Mouse (Mus musculus): ENCODE results near the gene Spata25. TPM values are rescaled to one million over a fixed set of nuclear protein-coding genes. Genes with fewer than 3 reads are reported as not detected.

The Spata25 gene
- not detected in 2 replicates for polyA plus RNA-seq (2021; fragmentation: Nextera tagmentation)
- long read RNA-seq, experiment 1, result 0 reads
- long read RNA-seq, experiment 2, result 0 reads

GRCm38 (mm10) chr2:164828437-164828836 lies at the start of gene Spata25:
Spata25 (minus strand) TSS chr2:164828537.

GRCm38 (mm10) chr2:164857101-164857821 lies 28.9 kb upstream of the Spata25 start, which contains the start of gene Pltp:
Pltp (minus strand) TSS chr2:164857711.

DNA sequence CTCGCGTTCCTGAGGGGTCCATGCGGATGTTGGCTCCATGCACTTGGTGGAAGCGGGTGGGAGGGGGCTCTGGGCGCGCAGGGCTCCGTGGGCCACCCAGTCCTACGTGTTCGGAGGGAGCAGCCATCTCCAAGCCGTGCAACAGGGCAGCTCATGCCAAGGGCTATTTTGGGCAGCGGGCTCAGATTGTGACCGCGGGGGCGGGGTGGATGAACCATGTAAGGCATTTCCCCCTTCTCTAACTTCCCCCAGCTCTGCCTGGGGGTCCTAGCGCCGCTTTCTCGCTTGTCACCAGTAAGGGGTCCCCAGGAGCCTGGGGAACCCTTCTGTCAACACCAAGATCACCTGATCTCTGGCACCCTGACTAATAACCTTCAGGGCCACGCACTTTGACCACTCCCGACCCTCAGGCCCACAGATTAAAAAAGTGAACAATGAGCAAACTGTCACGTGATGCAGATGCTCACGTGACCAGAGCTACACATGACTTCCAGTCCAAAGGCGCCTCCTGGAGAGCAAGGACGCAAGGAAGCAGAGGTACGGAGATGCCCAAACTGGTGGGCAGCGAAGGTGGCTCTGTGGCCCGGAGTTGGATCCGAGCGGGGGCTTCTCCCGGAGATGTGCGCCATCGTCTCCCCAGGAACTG lies 5.1 kb upstream of the Spata25 start, which contains the start of gene Neurl2:
Gene Neurl2, minus strand, starts transcription at position 143 of the 646 bp plus-strand sequence.

GRCm38 (mm10) chr2:164832748-164833301 lies 4.5 kb upstream of the Spata25 start, which contains the start of gene Ctsa:
Ctsa (plus strand) TSS chr2:164832873.

DNA sequence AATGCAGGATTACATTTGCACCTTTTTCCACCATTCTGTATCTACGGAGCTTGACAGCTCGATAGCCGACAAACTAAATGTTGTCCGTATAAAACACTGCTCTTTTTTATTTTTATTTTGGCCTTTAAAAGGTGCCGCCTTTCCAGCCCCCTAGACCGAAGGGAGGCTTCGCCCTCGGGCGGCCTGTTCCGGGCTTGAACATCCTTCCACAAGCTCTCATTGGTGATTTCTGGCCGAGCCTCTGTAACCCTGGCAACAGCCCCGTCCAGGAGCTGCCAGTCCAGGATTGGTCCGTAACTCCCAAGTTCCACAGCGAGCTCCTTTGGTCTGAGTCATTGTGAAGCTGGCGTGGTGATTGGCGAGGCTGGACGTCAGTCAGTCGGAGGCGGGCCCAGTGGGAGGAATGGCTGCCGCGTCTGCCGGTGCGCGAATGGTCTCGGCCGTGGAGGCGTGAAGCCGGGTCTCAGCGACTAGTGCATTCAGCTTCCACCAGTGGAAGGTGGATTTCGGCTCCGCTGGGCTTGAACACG lies 5.6 kb downstream of the Spata25 start, which contains the start of gene Zswim1:
Gene Zswim1, plus strand, starts transcription at position 51 of the 530 bp plus-strand sequence.

GRCm38 (mm10) chr2:164804533-164805331 lies 23.6 kb downstream of the Spata25 start, which contains the start of the genes Acot8 and Zswim3:
Acot8 (minus strand) TSS chr2:164804882.
Zswim3 (plus strand) TSS chr2:164805098.

DNA sequence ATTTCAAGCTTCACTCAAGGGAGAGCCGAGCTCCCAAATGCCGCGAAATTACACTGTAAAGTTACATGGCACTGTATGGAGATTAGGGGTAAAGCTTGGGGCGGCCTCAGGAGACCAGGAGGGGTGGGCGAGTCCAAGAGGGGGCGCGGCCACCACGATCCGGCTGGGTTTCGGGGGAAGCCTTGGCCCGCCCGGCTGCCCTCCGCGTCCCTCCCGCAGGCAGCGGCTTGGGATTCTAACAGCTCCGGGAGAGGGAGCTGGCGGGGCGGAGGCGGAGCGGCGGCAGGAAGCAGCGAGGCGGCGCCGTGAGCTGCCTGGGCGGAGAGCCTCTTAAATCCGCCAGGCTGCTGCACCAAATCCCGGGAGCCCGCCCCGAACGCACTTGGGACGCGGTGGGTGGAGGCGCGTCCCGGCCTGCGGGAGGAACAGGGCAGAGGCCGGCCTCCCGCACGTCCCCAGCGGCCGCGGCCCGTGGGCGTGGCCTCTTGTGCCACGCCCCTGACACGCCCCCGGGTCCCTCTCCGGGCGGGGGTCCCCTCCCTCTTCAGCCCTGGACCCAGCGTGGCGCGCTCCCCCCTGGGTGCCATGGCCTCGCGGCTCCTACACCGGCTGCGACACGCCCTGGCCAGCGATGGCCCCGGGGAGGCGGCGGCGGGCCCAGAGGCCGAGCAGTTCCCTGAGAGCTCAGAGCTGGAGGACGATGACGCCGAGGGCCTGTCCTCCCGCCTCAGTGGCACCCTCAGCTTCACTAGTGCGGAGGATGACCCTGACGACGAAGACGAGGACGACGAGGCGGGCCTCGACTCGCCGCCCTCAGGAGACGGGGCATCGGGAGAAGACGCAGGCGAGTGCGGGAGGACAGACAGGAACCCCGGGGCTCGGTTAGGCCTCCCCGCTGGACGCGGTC lies 42.6 kb downstream of the Spata25 start, which contains the start of gene Snx21:
Gene Snx21, plus strand, starts transcription at position 343 of the 907 bp plus-strand sequence.

DNA sequence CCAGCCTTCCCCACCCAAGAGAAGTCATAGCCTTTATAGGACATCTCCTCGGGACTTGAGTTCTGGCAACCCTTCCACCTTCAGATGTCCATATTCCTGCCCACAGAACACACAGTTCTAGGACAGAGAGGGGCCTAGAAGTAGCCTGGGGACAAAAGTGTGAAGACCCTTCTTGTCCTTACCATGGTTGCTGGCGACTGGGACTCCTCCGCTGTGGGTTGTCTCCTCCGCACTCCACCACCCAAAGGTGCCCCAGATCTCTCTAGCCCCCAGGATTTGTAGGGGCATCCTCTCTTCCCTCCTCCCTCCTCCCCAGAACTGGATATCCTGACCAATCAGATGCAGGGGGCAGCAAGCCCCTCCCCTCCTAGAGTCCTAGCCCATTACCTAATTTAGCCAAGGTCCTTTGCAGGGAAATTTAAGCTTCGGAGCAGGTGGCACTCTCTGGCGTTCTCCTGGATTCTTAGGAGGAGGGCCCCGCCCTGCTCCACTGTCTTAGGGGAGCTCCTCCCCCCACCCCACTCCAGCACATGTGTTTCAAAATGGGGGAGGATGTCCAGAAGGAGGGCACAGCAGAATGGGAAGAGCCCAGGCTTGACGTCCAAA lies 48.8 kb downstream of the Spata25 start, which contains the start of gene Tnnc2:
Gene Tnnc2, minus strand, starts transcription at position 487 of the 606 bp plus-strand sequence.

Other genes with a start within 250 kb of the Spata25 start
- gene Wfdc6a, start 243.1 kb downstream of the Spata25 start, polyA plus RNA-seq (2021; fragmentation: Nextera tagmentation), result not detected in 2 replicates
- not detected in 2 replicates for gene Eppin, start 234.9 kb downstream of the Spata25 start, polyA plus RNA-seq (2021; fragmentation: Nextera tagmentation)
- gene Wfdc6b, start 215.0 kb downstream of the Spata25 start, polyA plus RNA-seq (2021; fragmentation: Nextera tagmentation), result not detected in 2 replicates
- gene Wfdc8, start 214.9 kb downstream of the Spata25 start, polyA plus RNA-seq (2021; fragmentation: Nextera tagmentation), result not detected in 2 replicates
- gene Wfdc16, start 189.7 kb downstream of the Spata25 start, polyA plus RNA-seq (2021; fragmentation: Nextera tagmentation), result not detected in 2 replicates
- not detected in 2 replicates for gene Wfdc10, start 172.5 kb downstream of the Spata25 start, polyA plus RNA-seq (2021; fragmentation: Nextera tagmentation)
- not detected in 2 replicates for gene Wfdc9, start 172.0 kb downstream of the Spata25 start, polyA plus RNA-seq (2021; fragmentation: Nextera tagmentation)
- not detected in 2 replicates for gene Wfdc11, start 154.4 kb downstream of the Spata25 start, polyA plus RNA-seq (2021; fragmentation: Nextera tagmentation)
- gene Wfdc13, start 143.4 kb downstream of the Spata25 start, polyA plus RNA-seq (2021; fragmentation: Nextera tagmentation), result not detected in 2 replicates
- not detected in 2 replicates for gene Spint4, start 130.0 kb downstream of the Spata25 start, polyA plus RNA-seq (2021; fragmentation: Nextera tagmentation)
- not detected in 2 replicates for gene Spint5, start 113.2 kb downstream of the Spata25 start, polyA plus RNA-seq (2021; fragmentation: Nextera tagmentation)
- gene Wfdc3, start 82.6 kb downstream of the Spata25 start, polyA plus RNA-seq (2021; fragmentation: Nextera tagmentation), result 3.3 and 3.5 TPM in 2 replicates
- 4.1 and 5.2 TPM in 2 replicates for gene Dnttip1, start 82.6 kb downstream of the Spata25 start, polyA plus RNA-seq (2021; fragmentation: Nextera tagmentation)
- gene Ube2c, start 58.6 kb downstream of the Spata25 start, polyA plus RNA-seq (2021; fragmentation: Nextera tagmentation), result 0.83 and 0.95 TPM in 2 replicates
- not detected in 2 replicates for gene Tnnc2, start 48.6 kb downstream of the Spata25 start, polyA plus RNA-seq (2021; fragmentation: Nextera tagmentation)
- gene Snx21, start 42.7 kb downstream of the Spata25 start, polyA plus RNA-seq (2021; fragmentation: Nextera tagmentation), result 39.6 and 48.3 TPM in 2 replicates
- 19.2 and 21.1 TPM in 2 replicates for gene Acot8, start 23.7 kb downstream of the Spata25 start, polyA plus RNA-seq (2021; fragmentation: Nextera tagmentation)
- 10.3 and 10.8 TPM in 2 replicates for gene Zswim3, start 23.4 kb downstream of the Spata25 start, polyA plus RNA-seq (2021; fragmentation: Nextera tagmentation)
- 26.3 and 29.5 TPM in 2 replicates for gene Zswim1, start 5.9 kb downstream of the Spata25 start, polyA plus RNA-seq (2021; fragmentation: Nextera tagmentation)
- gene Ctsa, start 4.3 kb upstream of the Spata25 start, polyA plus RNA-seq (2021; fragmentation: Nextera tagmentation), result 131 and 133 TPM in 2 replicates
- gene Neurl2, start 4.9 kb upstream of the Spata25 start, polyA plus RNA-seq (2021; fragmentation: Nextera tagmentation), result 5.4 and 5.6 TPM in 2 replicates
- 123 and 144 TPM in 2 replicates for gene Pltp, start 29.2 kb upstream of the Spata25 start, polyA plus RNA-seq (2021; fragmentation: Nextera tagmentation)
- gene Pcif1, start 50.8 kb upstream of the Spata25 start, polyA plus RNA-seq (2021; fragmentation: Nextera tagmentation), result 84.4 and 85.2 TPM in 2 replicates
- gene Zfp335, start 83.2 kb upstream of the Spata25 start, polyA plus RNA-seq (2021; fragmentation: Nextera tagmentation), result 8.9 and 11.8 TPM in 2 replicates
- 0.45 and 0.56 TPM in 2 replicates for gene Mmp9, start 112.2 kb upstream of the Spata25 start, polyA plus RNA-seq (2021; fragmentation: Nextera tagmentation)
- 78.6 and 83.4 TPM in 2 replicates for gene Slc12a5, start 132.3 kb upstream of the Spata25 start, polyA plus RNA-seq (2021; fragmentation: Nextera tagmentation)
- gene Ncoa5, start 206.3 kb upstream of the Spata25 start, polyA plus RNA-seq (2021; fragmentation: Nextera tagmentation), result 5.7 and 5.8 TPM in 2 replicates
- 0.45 and 0.64 TPM in 2 replicates for gene Cd40, start 227.1 kb upstream of the Spata25 start, polyA plus RNA-seq (2021; fragmentation: Nextera tagmentation)

Measured in layer of hippocampus, adult 6 months (tissue).